Mouse (Mus musculus) heart, postnatal 36 days (tissue): ENCODE data around the gene Asb14. TPM values are rescaled to one million over a fixed set of nuclear protein-coding genes. Genes with fewer than 3 reads are reported as not detected.
"Not testable (repeated sequence)": the region's sequence is repeated elsewhere in the genome, so short reads cannot be mapped to it uniquely, and the experiment has no call there.

Source experiments
- DNase-seq, 2 experiments: peaks; one replicate each; pipeline ENCODE4 v3.0.0; 2021 to 2022
- intact Hi-C: fragments of 180-260 bp; cut with DNase I; formaldehyde crosslinking; loops from one replicate; pipeline ENCODE4 v1.15.1; 2025
- total RNA-seq, 2 experiments: library from RNA; stranded (reverse); gene quantifications; 2 replicates each; pipeline ENCODE4 v1.2.3; 2021

Asb14 gene
- total RNA-seq: 10 to 100 TPM; 89.6 to 92.3 TPM

- intact Hi-C loops: no loop called here
Observed at GRCm38 (mm10) chr14:26894392-26894791, at the start of gene Asb14. Asb14 (plus strand) TSS chr14:26894557.

GRCm38 (mm10) chr14:26853053-26853452 lies 41.3 kb upstream of the Asb14 start:
- intact Hi-C loops: no loop called here

More at GRCm38 (mm10) chr14:26894392-26894791, at the start of gene Asb14:
- no peak for DNase-seq

GRCm38 (mm10) chr14:26854066-26854465 lies 40.3 kb upstream of the Asb14 start:
- DNase-seq: no peak
- intact Hi-C loops: no loop called here

More at GRCm38 (mm10) chr14:26853053-26853452, 41.3 kb upstream of the Asb14 start:
- DNase-seq: no peak

GRCm38 (mm10) chr14:26858364-26858763 lies 36.0 kb upstream of the Asb14 start:
- intact Hi-C loops: loop anchor here (5.0 kb wide), 1 partner anchor 221 kb away; the partner anchor contains the start of gene Arf4

GRCm38 (mm10) chr14:26859024-26859423 lies 35.3 kb upstream of the Asb14 start:
- peak in 1 of 2 experiments; percentile 6 for DNase-seq
- intact Hi-C loops: loop anchor here (5.0 kb wide), 1 partner anchor 222 kb away; the partner anchor contains the start of gene Arf4

More at GRCm38 (mm10) chr14:26858364-26858763, 36.0 kb upstream of the Asb14 start:
- peak; percentile 4 to 22 for DNase-seq

- DNase-seq: no peak
- intact Hi-C loops: no loop called here
Observed at GRCm38 (mm10) chr14:26867356-26867755, 27.0 kb upstream of the Asb14 start.

- DNase-seq: no peak
- intact Hi-C loops: no loop called here
Observed at GRCm38 (mm10) chr14:26868299-26868698, 26.1 kb upstream of the Asb14 start.

GRCm38 (mm10) chr14:26878756-26879155 lies 15.6 kb upstream of the Asb14 start:
- DNase-seq: no peak
- intact Hi-C loops: no loop called here

- intact Hi-C loops: no loop called here
Observed at GRCm38 (mm10) chr14:26879976-26880375, 14.4 kb upstream of the Asb14 start.

GRCm38 (mm10) chr14:26881700-26882099 lies 12.7 kb upstream of the Asb14 start:
- intact Hi-C loops: no loop called here
- DNase-seq: no peak

More at GRCm38 (mm10) chr14:26879976-26880375, 14.4 kb upstream of the Asb14 start:
- DNase-seq: no peak

- intact Hi-C loops: no loop called here
Observed at GRCm38 (mm10) chr14:26887244-26887643, 7.1 kb upstream of the Asb14 start.

GRCm38 (mm10) chr14:26890777-26891176 lies 3.6 kb upstream of the Asb14 start:
- intact Hi-C loops: no loop called here

More at GRCm38 (mm10) chr14:26887244-26887643, 7.1 kb upstream of the Asb14 start:
- no peak for DNase-seq

GRCm38 (mm10) chr14:26899490-26899889 lies 5.1 kb downstream of the Asb14 start:
- DNase-seq: no peak
- intact Hi-C loops: no loop called here

More at GRCm38 (mm10) chr14:26890777-26891176, 3.6 kb upstream of the Asb14 start:
- DNase-seq: no peak

GRCm38 (mm10) chr14:26900893-26901292 lies 6.5 kb downstream of the Asb14 start:
- intact Hi-C loops: no loop called here
- DNase-seq: no peak

- intact Hi-C loops: no loop called here
- no peak for DNase-seq
Observed at GRCm38 (mm10) chr14:26907401-26907800, 13.0 kb downstream of the Asb14 start.

GRCm38 (mm10) chr14:26910461-26910860 lies 16.1 kb downstream of the Asb14 start:
- not testable (repeated sequence) for DNase-seq
- intact Hi-C loops: loop anchor here (5.0 kb wide), 1 partner anchor 48 kb away; no protein-coding TSS in a partner anchor

- intact Hi-C loops: loop anchor here (5.0 kb wide), 1 partner anchor 49 kb away; no protein-coding TSS in a partner anchor
- peak; percentile 13 to 20 for DNase-seq
Observed at GRCm38 (mm10) chr14:26911201-26911600, 16.8 kb downstream of the Asb14 start.

GRCm38 (mm10) chr14:26911826-26912225 lies 17.5 kb downstream of the Asb14 start:
- DNase-seq: no peak
- intact Hi-C loops: loop anchor here (5.0 kb wide), 1 partner anchor 50 kb away; no protein-coding TSS in a partner anchor

GRCm38 (mm10) chr14:26913681-26914268 lies 19.4 kb downstream of the Asb14 start:
- DNase-seq: no peak
- intact Hi-C loops: loop anchor here (5.0 kb wide), 1 partner anchor 51 kb away; no protein-coding TSS in a partner anchor

- intact Hi-C loops: no loop called here
- no peak for DNase-seq
Observed at GRCm38 (mm10) chr14:26919310-26919709, 25.0 kb downstream of the Asb14 start.

- intact Hi-C loops: no loop called here
- DNase-seq: no peak
Observed at GRCm38 (mm10) chr14:26923702-26924421, 29.5 kb downstream of the Asb14 start.
